Mouse (Mus musculus): Measurements from ENCODE around the gene Fga.

Fga gene

DNA sequence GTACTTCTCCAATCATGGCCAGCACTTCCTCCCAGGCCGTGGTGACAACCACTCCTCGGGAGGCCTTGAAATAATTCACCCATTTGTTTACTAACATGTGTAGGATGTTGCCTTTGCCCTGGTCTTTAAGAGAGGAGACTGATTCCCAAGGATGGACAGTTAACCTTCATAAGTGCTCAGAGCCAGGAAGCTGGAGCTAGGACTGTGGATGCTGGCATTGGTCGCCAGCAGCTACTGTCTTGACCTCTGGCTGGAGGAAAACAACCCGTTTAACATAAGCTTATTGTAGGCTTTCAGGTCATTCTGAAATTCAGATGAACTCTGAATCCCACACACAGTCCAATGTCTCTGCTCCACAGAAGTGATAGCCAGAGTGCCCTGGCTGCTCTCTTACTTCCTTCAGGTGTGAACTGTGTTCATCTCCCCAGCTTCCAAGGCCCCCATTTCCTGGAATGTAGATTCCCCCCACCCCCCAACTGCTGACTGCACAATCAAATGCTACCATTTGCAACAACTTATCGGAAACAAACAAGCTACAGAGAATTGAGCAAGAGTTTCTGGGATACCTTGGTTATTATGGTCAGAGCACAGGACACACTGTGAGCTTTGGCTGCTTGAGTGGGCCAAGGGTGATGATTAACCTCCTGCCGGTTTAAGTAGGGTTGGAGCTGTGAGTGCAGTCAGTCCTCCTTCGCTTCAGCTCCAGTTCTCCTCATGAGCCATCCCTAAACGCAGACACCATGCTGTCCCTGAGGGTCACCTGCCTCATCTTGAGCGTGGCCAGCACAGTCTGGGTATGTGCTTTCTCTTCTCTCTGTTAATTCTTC, at the start of gene Fga:
TSS of gene Fga (plus strand) at position 602 of the 827 bp plus-strand sequence.
- DNase-seq (ENCODE audit: extremely low spot score): no peak

GRCm38 (mm10) chr3:82980818-82981217, 45.1 kb upstream of the Fga start:
- no peak for DNase-seq (ENCODE audit: extremely low spot score)

DNA sequence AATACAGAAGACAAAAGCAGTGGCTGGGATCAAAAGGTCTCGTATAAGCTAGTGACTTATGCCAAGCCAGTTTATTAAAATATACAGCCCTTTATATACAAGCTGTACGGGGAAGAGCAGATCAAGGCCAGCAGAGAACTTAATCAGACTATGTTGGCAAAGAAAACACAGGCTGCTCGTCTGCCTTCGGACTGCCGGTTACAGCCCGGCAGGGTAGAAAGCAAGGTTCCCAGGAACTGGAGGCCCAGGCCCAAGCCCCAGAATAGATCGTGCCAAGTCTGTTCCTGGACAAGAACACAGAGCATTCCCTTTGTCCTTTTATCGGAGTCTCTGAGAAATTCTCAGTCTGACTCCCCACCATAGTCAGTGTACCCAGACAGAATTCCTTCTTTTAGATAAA, 44.0 kb upstream of the Fga start:
- DNase-seq (ENCODE audit: extremely low spot score): no peak

GRCm38 (mm10) chr3:82984840-82985239, 41.0 kb upstream of the Fga start:
- DNase-seq (ENCODE audit: extremely low spot score): no peak

DNA sequence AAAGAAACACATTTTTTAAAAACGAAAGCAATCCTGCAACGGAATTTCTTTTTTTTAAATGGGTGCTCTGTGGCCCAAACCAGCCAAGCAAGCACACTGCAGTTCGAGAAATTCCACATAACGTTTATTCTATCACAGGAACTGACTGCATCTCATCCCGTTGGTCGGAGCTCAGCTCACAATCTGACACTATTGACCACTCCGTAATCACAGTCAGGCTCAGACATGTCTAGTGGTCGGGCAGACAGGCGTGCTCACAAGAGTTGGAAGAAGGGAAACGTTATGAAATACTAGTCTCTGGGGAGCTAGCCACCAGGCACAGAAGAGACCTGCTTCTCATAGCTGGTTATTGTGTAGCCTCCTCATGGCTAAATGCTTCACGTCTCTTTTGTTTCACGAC, 33.9 kb upstream of the Fga start:
- no peak for DNase-seq (ENCODE audit: extremely low spot score)

DNA sequence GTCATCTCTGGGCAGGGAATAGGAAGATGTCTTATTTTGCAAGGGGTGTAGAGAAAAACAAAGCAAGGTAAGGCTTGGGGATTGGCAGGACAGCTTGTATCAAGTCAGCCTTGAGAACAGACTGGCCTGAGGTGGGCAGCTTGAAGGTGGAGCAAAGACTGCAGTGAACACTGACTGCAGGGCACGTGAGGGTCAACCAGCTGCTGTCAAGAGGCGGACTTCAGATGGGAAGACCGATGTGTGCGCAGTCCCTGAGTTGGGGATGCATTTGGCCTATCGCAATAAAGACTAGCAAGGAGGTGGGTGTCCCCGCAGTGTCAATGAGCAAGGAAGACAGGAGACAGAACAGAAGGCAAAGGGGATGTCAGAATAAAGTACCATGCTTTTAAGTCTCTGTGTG, 32.9 kb upstream of the Fga start:
- DNase-seq (ENCODE audit: extremely low spot score): no peak

DNA sequence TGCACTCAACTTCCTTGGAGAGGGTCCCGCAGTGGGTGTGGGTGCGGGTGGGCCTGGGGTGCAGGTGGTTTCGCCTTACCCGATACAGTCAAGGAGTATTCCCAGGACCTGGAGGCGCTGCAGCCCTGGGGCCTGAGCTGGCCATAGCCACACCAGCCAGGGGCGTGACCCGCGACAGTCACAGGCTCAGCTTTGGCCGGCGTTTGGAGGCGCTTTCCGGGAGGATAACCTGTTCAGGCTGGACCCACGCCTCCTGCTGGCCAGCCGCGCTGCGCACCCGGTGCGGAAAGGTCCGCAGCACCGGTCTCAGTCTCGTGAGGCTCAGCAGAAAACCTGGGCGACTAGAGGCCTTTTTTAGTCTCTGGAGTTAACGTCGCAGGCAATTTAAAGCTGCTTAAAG, 30.5 kb upstream of the Fga start:
- peak; percentile 77 for DNase-seq (ENCODE audit: extremely low spot score)

DNA sequence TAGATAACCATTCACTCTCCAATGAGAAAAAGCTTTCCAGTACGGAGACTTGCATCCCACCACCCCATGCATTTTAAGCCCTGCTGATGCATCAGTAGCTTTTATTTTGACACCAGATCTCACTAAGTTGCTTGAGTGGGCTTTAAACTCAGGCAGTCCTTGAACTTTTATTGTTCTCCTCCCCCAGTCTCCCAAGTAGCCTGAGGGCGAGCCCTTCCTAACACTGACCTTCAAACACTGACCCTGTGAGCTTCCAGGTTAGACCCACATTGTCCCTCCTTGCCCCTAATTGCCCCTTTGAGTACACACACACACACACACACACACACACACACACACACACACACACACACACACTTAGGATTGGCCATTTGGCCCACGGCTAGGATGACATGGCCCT, 29.2 kb upstream of the Fga start:
- DNase-seq (ENCODE audit: extremely low spot score): no peak

GRCm38 (mm10) chr3:82998772-82999463, 27.0 kb upstream of the Fga start:
- DNase-seq (ENCODE audit: extremely low spot score): peak; percentile 61

- DNase-seq (ENCODE audit: extremely low spot score): no peak
Measured at GRCm38 (mm10) chr3:82999995-83000394, 25.9 kb upstream of the Fga start.

DNA sequence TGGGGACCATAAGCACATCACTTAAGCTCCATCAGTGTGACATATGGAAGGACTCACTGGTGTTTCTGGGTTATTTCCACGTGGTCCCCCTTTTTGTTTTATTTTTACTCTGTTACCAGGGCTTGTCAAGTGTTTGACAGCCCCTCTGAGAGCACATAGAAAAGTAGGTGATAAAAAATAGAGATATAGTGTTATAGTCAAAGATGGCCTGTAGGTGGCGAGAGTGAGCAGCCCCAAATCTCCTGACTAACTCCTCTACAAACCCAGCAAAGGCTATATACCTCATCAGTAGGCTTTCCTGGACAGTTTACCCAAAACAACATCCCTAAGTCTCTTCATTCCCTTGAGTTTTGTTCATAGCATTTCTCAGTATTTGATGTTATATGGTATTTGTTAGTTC, 23.7 kb upstream of the Fga start:
- DNase-seq (ENCODE audit: extremely low spot score): peak; percentile 46

- no peak for DNase-seq (ENCODE audit: extremely low spot score)
Measured at GRCm38 (mm10) chr3:83003068-83003467, 22.8 kb upstream of the Fga start.

DNA sequence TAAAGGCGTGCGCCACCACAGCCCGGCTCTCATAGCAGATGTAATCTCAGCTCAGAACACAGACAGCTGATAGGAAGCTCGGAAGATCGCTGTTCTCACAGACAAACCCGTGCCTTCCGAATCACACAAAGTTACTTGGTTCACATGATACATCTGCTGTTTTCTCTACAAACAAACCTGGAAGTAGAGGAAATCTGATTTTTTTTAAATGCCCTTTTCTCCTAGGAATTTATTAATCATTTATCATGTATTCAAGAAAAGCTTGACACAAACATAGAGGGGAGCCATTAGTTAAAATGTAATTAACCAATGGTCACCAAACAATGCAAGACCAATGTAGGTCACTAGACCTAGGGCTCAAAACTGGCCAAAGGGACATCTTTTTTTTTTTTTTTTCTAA, 21.1 kb upstream of the Fga start:
- no peak for DNase-seq (ENCODE audit: extremely low spot score)

DNA sequence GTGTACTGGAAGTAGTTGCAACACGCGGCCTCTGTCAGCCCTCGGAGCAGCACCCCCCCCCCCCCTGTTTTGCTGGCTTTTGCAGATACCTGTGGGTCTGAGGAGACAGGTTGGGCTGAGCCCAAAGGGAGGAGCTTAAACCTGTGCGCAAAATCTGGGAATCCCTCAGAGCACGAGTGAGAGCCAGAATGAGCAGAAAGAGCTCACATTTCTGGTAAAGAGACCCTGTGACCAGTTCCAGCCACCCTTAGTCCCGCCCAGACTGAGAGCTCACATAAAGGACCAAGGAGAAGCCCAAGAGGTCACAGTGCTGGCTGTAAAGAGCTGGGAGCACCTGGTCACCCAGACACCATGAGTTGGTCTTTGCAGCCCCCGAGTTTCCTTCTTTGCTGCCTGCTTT, 18.3 kb upstream of the Fga start, which contains the start of gene Fgg:
TSS of gene Fgg (plus strand) at position 168 of the 400 bp plus-strand sequence.
- no peak for DNase-seq (ENCODE audit: extremely low spot score)

- no peak for DNase-seq (ENCODE audit: extremely low spot score)
Measured at GRCm38 (mm10) chr3:83010291-83010690, 15.6 kb upstream of the Fga start.

DNA sequence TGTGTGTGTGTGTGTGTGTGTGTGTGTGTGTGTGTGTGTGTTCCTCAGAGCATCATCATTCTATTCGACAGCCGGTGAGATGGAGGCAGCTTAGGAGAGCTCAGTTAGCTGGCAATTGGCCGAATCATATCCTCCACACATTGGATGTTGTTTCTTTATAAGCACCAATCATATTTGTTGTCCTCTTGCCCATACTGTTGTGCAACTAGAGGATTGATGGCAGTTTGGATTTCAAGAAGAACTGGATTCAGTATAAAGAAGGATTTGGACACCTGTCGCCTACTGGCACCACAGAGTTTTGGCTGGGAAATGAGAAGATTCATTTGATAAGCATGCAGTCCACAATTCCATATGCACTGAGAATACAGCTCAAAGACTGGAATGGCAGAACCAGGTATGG, 14.7 kb upstream of the Fga start:
- DNase-seq (ENCODE audit: extremely low spot score): no peak

DNA sequence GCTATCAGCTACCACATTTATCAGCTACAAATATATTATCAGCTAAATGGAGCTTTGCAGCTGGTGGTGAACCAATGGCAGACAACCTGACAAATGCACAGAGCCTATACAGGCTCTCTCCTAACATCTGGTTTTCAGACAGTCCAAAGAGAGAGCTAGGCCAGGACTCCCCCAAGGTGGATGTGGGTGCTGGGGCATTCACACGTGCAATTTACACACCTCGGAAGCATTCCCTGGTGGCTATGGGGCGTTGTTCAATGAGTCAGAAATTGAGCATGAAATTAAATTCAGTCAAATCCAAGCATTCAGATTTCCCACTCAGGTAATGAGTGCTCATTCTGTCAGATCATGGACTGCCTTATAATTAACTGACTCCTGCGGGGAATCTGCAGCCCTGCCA, 14.3 kb upstream of the Fga start:
- no peak for DNase-seq (ENCODE audit: extremely low spot score)

- DNase-seq (ENCODE audit: extremely low spot score): no peak
Measured at GRCm38 (mm10) chr3:83012636-83013035, 13.2 kb upstream of the Fga start.

DNA sequence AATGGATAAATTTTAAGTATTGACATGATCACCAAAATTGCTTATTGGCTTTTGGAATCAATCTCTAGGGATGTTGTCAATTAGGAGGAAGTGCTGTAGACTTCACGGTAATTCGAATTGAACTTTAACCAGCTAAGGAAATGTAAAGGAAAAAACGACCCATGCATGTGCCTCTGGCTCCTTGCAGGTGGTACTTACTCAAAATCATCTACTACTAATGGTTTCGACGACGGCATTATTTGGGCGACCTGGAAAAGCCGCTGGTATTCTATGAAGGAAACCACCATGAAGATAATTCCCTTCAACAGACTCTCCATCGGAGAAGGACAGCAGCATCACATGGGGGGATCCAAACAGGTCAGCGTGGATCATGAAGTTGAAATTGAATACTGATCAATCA, 11.9 kb upstream of the Fga start:
- no peak for DNase-seq (ENCODE audit: extremely low spot score)

DNA sequence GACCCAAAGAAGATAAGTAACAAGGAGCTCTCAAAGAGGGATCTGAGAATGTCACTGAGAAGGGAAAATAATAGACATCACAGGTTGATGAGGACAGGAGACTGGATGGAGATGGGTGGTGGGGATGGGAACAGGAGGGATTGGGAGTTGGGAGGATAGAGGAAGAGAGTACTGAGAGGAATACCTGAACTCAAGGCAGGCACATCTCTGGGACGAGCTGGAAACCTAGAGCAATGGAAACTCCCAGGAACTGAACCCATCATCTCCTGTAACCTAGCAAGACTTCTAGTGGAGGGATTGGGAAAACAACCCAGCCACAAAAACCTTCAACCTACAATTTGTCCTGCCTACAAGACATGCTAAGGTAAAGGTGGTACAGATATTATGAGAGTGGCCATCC, 9.6 kb upstream of the Fga start:
- DNase-seq (ENCODE audit: extremely low spot score): no peak

GRCm38 (mm10) chr3:83020387-83020786, 5.5 kb upstream of the Fga start:
- no peak for DNase-seq (ENCODE audit: extremely low spot score)

DNA sequence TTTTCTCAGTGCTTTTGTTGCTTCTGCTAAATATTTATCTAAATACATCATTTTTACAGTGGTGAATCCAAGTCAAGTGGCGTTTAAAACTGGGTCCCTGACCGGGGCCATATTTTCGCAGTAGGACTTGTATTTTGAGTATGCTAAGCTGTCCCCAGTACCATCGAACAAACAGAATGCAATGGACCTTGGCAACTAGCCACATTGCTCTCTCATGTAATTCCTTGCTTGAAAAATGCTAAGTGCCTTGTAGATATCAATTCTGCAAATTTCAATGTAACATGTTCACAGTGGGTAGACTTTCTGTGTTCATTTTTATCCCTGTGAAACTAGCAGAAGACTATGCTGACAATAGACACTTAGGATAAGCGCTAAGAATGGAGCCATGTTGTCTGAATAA, 4.7 kb upstream of the Fga start:
- DNase-seq (ENCODE audit: extremely low spot score): no peak

DNA sequence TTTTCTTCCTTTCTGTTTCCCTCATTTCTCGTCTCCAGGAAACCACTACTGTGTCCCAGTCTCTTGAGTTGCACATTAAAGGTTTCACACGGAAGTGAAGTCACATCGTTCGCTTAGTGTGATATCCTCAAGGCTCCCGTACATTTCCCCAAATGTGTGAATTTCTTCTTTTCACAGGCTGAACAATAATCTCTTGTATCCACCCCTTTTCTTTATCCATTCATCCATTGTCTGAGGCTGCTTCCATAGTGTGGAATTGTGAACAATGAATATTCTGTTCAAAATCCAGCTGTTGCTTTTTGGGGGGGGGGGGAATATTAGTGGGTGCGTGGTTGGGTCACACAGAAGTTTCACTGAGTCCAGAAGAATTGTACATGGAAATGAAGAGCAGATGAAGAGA, 840 bp upstream of the Fga start:
- no peak for DNase-seq (ENCODE audit: extremely low spot score)

Data from embryo, embryonic 9.5 days (tissue).